Mouse (Mus musculus) forebrain, embryonic 16.5 days (tissue): ENCODE measurements around the gene Arg1. TPM values are rescaled to one million over a fixed set of nuclear protein-coding genes. Genes with fewer than 3 reads are reported as not detected.

ENCODE experiments used
- ATAC-seq: fragments of 200-750 bp; cut with Nextera tagmentation; 2 replicates; pipeline ENCODE4 v1.8.0; 2017; ENCODE audit warnings: mild to moderate bottlenecking, moderate library complexity
- H3K27ac ChIP-seq: fragments of 300-500 bp; sonication (generic); 2 replicates; pipeline ENCODE4 v1.5.1; 2014; ENCODE audit warnings: low read length, control low read depth
- H3K27me3 ChIP-seq: fragments of 300-500 bp; sonication (generic); replicated peaks from 2 replicates; pipeline ENCODE4 v1.6.1; 2014; ENCODE audit warnings: low read length; ENCODE audit not compliant: control insufficient read depth, insufficient read depth
- H3K36me3 ChIP-seq: fragments of 300-500 bp; sonication (generic); 2 replicates; pipeline ENCODE4 v1.6.1; 2014; ENCODE audit not compliant: control insufficient read depth, insufficient read depth
- H3K4me1 ChIP-seq: fragments of 300-500 bp; sonication (generic); replicated peaks from 2 replicates; pipeline ENCODE4 v1.6.1; 2014; ENCODE audit warnings: low read length; ENCODE audit not compliant: control insufficient read depth, insufficient read depth
- H3K4me2 ChIP-seq: fragments of 300-500 bp; sonication (generic); 2 replicates; pipeline ENCODE4 v1.6.1; 2014; ENCODE audit warnings: mild to moderate bottlenecking, low read length, control low read depth
- H3K4me3 ChIP-seq: fragments of 300-500 bp; sonication (generic); replicated peaks from 2 replicates; pipeline ENCODE4 v1.5.1; 2014; ENCODE audit warnings: mild to moderate bottlenecking, low read length, control low read depth
- H3K9ac ChIP-seq: fragments of 300-500 bp; sonication (generic); replicated peaks from 2 replicates; pipeline ENCODE4 v1.6.1; 2014; ENCODE audit warnings: low read depth, low read length, control low read depth
- H3K9me3 ChIP-seq: fragments of 300-500 bp; sonication (generic); 2 replicates; pipeline ENCODE4 v1.6.1; 2016; ENCODE audit warnings: low read length; ENCODE audit not compliant: control insufficient read depth
- WGBS: fragments of 180-500 bp; shearing (Covaris S2); extraction: QIAGEN DNeasy Blood & Tissue Kit; methylation state at CpG from one replicate; pipeline ENCODE4 v1.1.7; 2014; 5-methylcytosine and 5-hydroxymethylcytosine counted together
- polyA plus RNA-seq: library from polyadenylated mRNA; unstranded; fragments of >200 nt; fragmentation: Nextera tagmentation; extraction: Ambion mirVana; gene quantifications from 2 replicates; pipeline ENCODE4 v1.2.1, GENCODE M21; 2015

Gene Arg1
- polyA plus RNA-seq, 1 experiment from 2014 or later: 0.68 TPM

- Histone ChIP-seq H3K36me3 (no peaks in the 10 kb centered on the region), H3K4me1 (peaks cover 10% of the 10 kb centered on the region), H3K4me3 (no peak overlapping the region), H3K27ac (no peak overlapping the region), H3K9ac (no peak overlapping the region), H3K4me2 (no peak overlapping the region), H3K27me3 (no peaks in the 10 kb centered on the region), H3K9me3 (no peaks in the 10 kb centered on the region)
- WGBS: 78% methylated on average over 15 of the region's 15 CpGs
- no peak for ATAC-seq
Observed at GRCm38 (mm10) chr10:24958280-24959042, 31.2 kb upstream of the Arg1 start.

- no peaks in the 10 kb centered on the region for H3K27me3 ChIP-seq
- no peaks in the 10 kb centered on the region for H3K36me3 ChIP-seq
- no peaks in the 10 kb centered on the region for H3K9me3 ChIP-seq
- peaks cover 3% of the 10 kb centered on the region; the same call in 1 of the 2 replicates for H3K4me1 ChIP-seq
- H3K4me3 ChIP-seq: no peak overlapping the region
- ATAC-seq: no peak
- H3K4me2 ChIP-seq: no peak overlapping the region
- WGBS: 89% methylated on average over 6 of the region's 6 CpGs
- no peak overlapping the region for H3K27ac ChIP-seq
- H3K9ac ChIP-seq: no peak overlapping the region
Observed at GRCm38 (mm10) chr10:24953876-24954275, 26.6 kb upstream of the Arg1 start.

GRCm38 (mm10) chr10:24952549-24952948 lies 25.3 kb upstream of the Arg1 start:
- no peak for ATAC-seq
- WGBS: 72% methylated on average over 7 of the region's 7 CpGs
- Histone ChIP-seq H3K9me3 (no peaks in the 10 kb centered on the region), H3K36me3 (no peaks in the 10 kb centered on the region), H3K4me2 (no peak overlapping the region), H3K27me3 (no peaks in the 10 kb centered on the region), H3K4me1 (no peaks in the 10 kb centered on the region), H3K9ac (no peak overlapping the region), H3K4me3 (no peak overlapping the region), H3K27ac (no peak overlapping the region)

GRCm38 (mm10) chr10:24951575-24951974 lies 24.3 kb upstream of the Arg1 start:
- H3K36me3 ChIP-seq: no peaks in the 10 kb centered on the region
- no peak overlapping the region for H3K4me2 ChIP-seq
- no peak for ATAC-seq
- no peaks in the 10 kb centered on the region for H3K9me3 ChIP-seq
- H3K4me3 ChIP-seq: no peak overlapping the region
- no peak overlapping the region for H3K27ac ChIP-seq
- WGBS: 95% methylated on average over 8 of the region's 8 CpGs
- no peaks in the 10 kb centered on the region for H3K27me3 ChIP-seq
- no peaks in the 10 kb centered on the region for H3K4me1 ChIP-seq
- H3K9ac ChIP-seq: no peak overlapping the region

GRCm38 (mm10) chr10:24950223-24950622 lies 22.9 kb upstream of the Arg1 start:
- Histone ChIP-seq H3K36me3 (no peaks in the 10 kb centered on the region), H3K9me3 (no peaks in the 10 kb centered on the region), H3K4me1 (no peaks in the 10 kb centered on the region), H3K4me3 (no peak overlapping the region), H3K27ac (no peak overlapping the region), H3K27me3 (no peaks in the 10 kb centered on the region), H3K4me2 (no peak overlapping the region), H3K9ac (no peak overlapping the region)
- ATAC-seq: no peak
- 84% methylated on average over 4 of the region's 4 CpGs for WGBS

GRCm38 (mm10) chr10:24948278-24948677 lies 21.0 kb upstream of the Arg1 start:
- Histone ChIP-seq H3K4me1 (no peaks in the 10 kb centered on the region), H3K4me2 (no peak overlapping the region), H3K9ac (no peak overlapping the region), H3K9me3 (no peaks in the 10 kb centered on the region), H3K27me3 (no peaks in the 10 kb centered on the region), H3K4me3 (no peak overlapping the region), H3K36me3 (no peaks in the 10 kb centered on the region), H3K27ac (no peak overlapping the region)
- WGBS: 88% methylated on average over 8 of the region's 8 CpGs
- ATAC-seq: no peak

GRCm38 (mm10) chr10:24947871-24948270 lies 20.6 kb upstream of the Arg1 start:
- H3K9me3 ChIP-seq: no peaks in the 10 kb centered on the region
- H3K27ac ChIP-seq: no peak overlapping the region
- H3K4me1 ChIP-seq: no peaks in the 10 kb centered on the region
- H3K9ac ChIP-seq: no peak overlapping the region
- no peaks in the 10 kb centered on the region for H3K36me3 ChIP-seq
- WGBS: 88% methylated on average over 3 of the region's 3 CpGs
- H3K4me3 ChIP-seq: no peak overlapping the region
- no peak for ATAC-seq
- no peaks in the 10 kb centered on the region for H3K27me3 ChIP-seq
- no peak overlapping the region for H3K4me2 ChIP-seq

GRCm38 (mm10) chr10:24930143-24930542 lies 2.9 kb upstream of the Arg1 start:
- 86% methylated on average over 6 of the region's 6 CpGs for WGBS
- Histone ChIP-seq H3K36me3 (no peaks in the 10 kb centered on the region), H3K27me3 (no peaks in the 10 kb centered on the region), H3K9me3 (no peaks in the 10 kb centered on the region), H3K9ac (no peak overlapping the region), H3K4me2 (no peak overlapping the region), H3K27ac (no peak overlapping the region), H3K4me1 (peaks cover 6% of the 10 kb centered on the region; the same call in 1 of the 2 replicates), H3K4me3 (no peak overlapping the region)
- no peak for ATAC-seq

- ATAC-seq: no peak
- 66% methylated on average over 12 of the region's 12 CpGs for WGBS
- Histone ChIP-seq H3K4me1 (peaks cover 6% of the 10 kb centered on the region; the same call in 1 of the 2 replicates), H3K4me2 (no peak overlapping the region), H3K36me3 (no peaks in the 10 kb centered on the region), H3K27me3 (no peaks in the 10 kb centered on the region), H3K27ac (no peak overlapping the region), H3K9me3 (no peaks in the 10 kb centered on the region), H3K9ac (no peak overlapping the region), H3K4me3 (no peak overlapping the region)
Observed at GRCm38 (mm10) chr10:24928072-24928471, 788 bp upstream of the Arg1 start.
